Mouse (Mus musculus): ENCODE measurements around the gene Slc6a6. TPM values are rescaled to one million over a fixed set of nuclear protein-coding genes. Genes with fewer than 3 reads are reported as not detected.

The Slc6a6 gene
- 69.4 and 82.8 TPM in 2 replicates for polyA plus RNA-seq (2016; fragmentation: Nextera tagmentation; extraction: Ambion mirVana)

DNA sequence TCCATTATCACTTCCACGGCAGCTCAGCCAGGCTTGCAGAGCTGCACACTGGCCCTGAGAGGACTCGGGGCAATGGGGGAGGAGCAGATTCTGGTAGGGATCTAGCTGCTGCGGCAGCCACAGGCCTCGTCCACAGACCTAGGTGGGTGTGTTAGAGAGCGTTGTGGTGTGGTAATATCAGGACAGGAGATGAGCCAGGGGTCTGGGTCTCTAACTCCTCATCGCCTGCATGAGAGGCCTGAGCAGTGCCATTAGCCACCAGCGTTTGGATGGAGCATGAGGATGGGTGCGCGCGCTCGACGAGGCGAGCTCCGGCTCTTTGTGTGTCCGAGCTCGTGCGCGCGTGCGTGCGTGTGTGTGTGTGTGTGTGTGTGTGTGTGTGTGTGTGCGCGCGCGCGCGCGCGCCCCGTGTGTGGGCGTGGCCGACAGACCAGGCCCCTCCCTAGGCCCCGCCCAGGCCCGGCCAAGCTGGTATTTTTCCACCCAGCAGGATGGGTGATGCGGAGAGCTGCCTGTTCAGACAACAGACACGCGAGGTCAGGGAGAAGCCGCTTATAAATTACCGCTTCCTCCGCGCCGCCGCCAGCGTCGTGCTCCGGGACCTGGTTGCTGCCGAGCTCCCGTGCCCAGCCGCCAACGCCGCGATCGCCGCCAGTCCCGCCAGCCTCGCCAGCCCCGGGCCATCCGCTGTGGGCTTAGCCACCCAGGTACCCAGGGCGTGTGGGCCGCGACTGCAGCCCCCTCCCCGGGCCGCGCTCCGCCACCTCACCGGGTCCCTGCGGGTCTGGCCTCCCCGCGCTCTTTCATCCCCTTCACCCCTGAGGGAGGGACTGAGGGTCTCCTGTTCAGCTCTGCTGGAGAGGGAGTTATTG is at the start of gene Slc6a6:
Gene Slc6a6, plus strand, starts transcription at position 452 of the 872 bp plus-strand sequence.
- peak within 1 kb of the TSS; percentile 97 for H3K9ac ChIP-seq (replicated peaks)
- H3K27ac ChIP-seq (replicated peaks) = peak within 1 kb of the TSS; percentile 93
- H3K4me1 ChIP-seq = peaks cover 41% of the 10 kb centered on the region
- ATAC-seq (ENCODE audit: low FRiP score, low read depth) = peak; percentile 88
- WGBS = under 1% methylated on average over 35 of the region's 69 CpGs
- H3K9me3 ChIP-seq = no peaks in the 10 kb centered on the region
- H3K4me2 ChIP-seq (replicated peaks) = peak within 1 kb of the TSS; percentile 91
- H3K36me3 ChIP-seq = no peaks in the 10 kb centered on the region
- peak within 1 kb of the TSS; percentile 91 for H3K4me3 ChIP-seq
- H3K27me3 ChIP-seq = no peaks in the 10 kb centered on the region

GRCm38 (mm10) chr6:91634417-91634816 is 49.4 kb upstream of the Slc6a6 start:
- ATAC-seq (ENCODE audit: low FRiP score, low read depth) = no peak
- Histone ChIP-seq H3K4me3 (no peak overlapping the region), H3K27ac (replicated peaks) (no peak overlapping the region), H3K27me3 (no peaks in the 10 kb centered on the region), H3K36me3 (no peaks in the 10 kb centered on the region), H3K4me1 (no peaks in the 10 kb centered on the region), H3K9ac (replicated peaks) (no peak overlapping the region), H3K4me2 (replicated peaks) (no peak overlapping the region), H3K9me3 (no peaks in the 10 kb centered on the region)
- WGBS = 66% methylated on average over 2 of the region's 2 CpGs

GRCm38 (mm10) chr6:91634876-91635275 is 49.0 kb upstream of the Slc6a6 start:
- Histone ChIP-seq H3K9me3 (no peaks in the 10 kb centered on the region), H3K4me2 (replicated peaks) (no peak overlapping the region), H3K27me3 (no peaks in the 10 kb centered on the region), H3K36me3 (no peaks in the 10 kb centered on the region), H3K27ac (replicated peaks) (no peak overlapping the region), H3K9ac (replicated peaks) (no peak overlapping the region), H3K4me1 (no peaks in the 10 kb centered on the region), H3K4me3 (no peak overlapping the region)
- 84% methylated on average over 2 of the region's 2 CpGs for WGBS
- no peak for ATAC-seq (ENCODE audit: low FRiP score, low read depth)

DNA sequence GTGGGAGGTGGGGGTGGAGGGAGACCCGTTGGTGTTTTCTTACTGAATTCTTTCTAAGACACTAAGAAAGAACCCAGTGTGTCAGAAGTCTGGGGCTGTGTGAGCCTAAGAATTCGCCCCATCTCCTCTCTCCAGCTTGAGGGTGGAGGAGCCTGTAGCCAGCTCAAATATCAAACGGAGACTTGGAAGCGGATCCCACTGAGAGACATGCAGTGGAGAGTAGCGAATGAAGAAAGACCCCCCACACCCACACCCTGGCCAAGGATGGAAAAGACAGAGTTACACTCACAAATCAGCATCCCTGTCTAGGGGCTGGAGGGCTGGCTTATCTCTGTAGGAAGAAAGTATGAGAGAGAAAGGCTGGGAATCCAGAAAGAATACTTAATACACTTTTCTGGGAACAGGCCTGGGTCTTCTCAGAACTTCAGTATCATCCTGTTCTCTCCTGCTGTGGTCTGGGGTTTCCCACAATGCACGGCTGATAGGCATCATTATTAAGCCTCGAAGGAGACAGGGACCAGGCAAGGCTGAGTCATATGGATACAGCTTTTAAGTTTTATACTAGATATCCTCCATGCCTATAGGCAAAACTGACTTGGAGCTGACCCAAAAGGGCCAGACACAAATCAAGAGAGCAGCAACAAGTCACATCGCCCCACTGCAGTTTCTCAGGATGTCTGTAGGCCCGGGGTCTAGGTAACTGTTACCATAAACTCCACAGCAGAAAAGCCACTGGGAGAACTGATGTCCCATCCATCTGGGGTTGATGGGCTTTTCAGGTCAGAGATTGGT is 45.5 kb upstream of the Slc6a6 start:
- 32% methylated on average over 9 of the region's 9 CpGs for WGBS
- Histone ChIP-seq H3K4me2 (replicated peaks) (no peak overlapping the region), H3K4me3 (no peak overlapping the region), H3K36me3 (no peaks in the 10 kb centered on the region), H3K9ac (replicated peaks) (no peak overlapping the region), H3K27me3 (no peaks in the 10 kb centered on the region), H3K9me3 (no peaks in the 10 kb centered on the region), H3K4me1 (no peaks in the 10 kb centered on the region), H3K27ac (replicated peaks) (no peak overlapping the region)
- no peak for ATAC-seq (ENCODE audit: low FRiP score, low read depth)

DNA sequence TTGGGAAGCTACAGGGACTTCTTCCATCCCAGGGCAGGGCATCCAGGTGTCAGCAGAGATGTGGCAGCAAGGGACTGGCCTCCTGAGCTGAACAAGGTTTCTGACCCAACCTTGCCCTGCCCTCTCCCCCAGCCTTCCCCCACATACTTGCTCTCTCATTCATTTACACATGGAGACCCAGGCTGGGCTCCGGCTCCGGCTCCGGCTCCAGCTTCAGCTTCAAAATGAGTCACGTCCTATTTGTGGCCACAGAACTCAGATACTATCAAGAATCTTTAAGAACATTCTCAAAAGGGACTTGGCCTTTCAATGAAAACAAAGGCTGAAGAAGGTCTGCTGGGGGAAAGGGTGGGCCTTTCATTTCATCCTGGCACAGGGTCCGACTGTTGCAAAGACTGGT is 40.8 kb upstream of the Slc6a6 start:
- WGBS = 83% methylated on average over 5 of the region's 5 CpGs
- no peak overlapping the region for H3K4me2 ChIP-seq (replicated peaks)
- H3K4me3 ChIP-seq = no peak overlapping the region
- no peak overlapping the region for H3K27ac ChIP-seq (replicated peaks)
- H3K9me3 ChIP-seq = no peaks in the 10 kb centered on the region
- ATAC-seq (ENCODE audit: low FRiP score, low read depth) = no peak
- no peaks in the 10 kb centered on the region for H3K36me3 ChIP-seq
- H3K9ac ChIP-seq (replicated peaks) = no peak overlapping the region
- H3K27me3 ChIP-seq = no peaks in the 10 kb centered on the region
- 0 out of 2 replicates have a peak, but pooled peaks cover 7% of the 10 kb centered on the region for H3K4me1 ChIP-seq

- H3K27ac ChIP-seq (replicated peaks) = no peak overlapping the region
- no peak overlapping the region for H3K4me3 ChIP-seq
- H3K9ac ChIP-seq (replicated peaks) = no peak overlapping the region
- H3K36me3 ChIP-seq = no peaks in the 10 kb centered on the region
- ATAC-seq (ENCODE audit: low FRiP score, low read depth) = no peak
- no peaks in the 10 kb centered on the region for H3K27me3 ChIP-seq
- no peaks in the 10 kb centered on the region for H3K9me3 ChIP-seq
- 0 out of 2 replicates have a peak, but pooled peaks cover 7% of the 10 kb centered on the region for H3K4me1 ChIP-seq
- H3K4me2 ChIP-seq (replicated peaks) = no peak overlapping the region
- WGBS = 93% methylated on average over 2 of the region's 2 CpGs
Observed at GRCm38 (mm10) chr6:91643416-91643921, 40.4 kb upstream of the Slc6a6 start.

DNA sequence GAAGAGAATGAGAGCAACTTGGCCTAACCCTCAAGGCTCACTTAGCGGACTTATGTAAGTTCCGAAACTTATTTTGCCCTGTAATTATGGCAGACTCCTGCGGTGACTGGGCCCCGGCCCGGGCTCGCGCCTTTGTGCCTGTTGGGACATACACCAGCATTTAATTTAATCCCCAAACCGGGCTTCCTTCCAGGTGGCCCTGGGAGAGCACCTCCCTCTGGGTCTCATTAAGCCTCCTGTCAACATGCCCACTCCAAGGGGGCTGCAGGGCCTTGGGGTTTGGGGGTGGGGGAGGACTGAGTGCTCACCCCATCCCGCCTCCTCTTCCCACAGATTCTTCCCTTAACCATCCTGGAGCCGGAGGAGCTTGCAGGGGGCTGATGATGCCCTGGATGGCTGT is 37.8 kb upstream of the Slc6a6 start:
- no peak for ATAC-seq (ENCODE audit: low FRiP score, low read depth)
- Histone ChIP-seq H3K9me3 (no peaks in the 10 kb centered on the region), H3K4me2 (replicated peaks) (no peak overlapping the region), H3K4me1 (0 out of 2 replicates have a peak, but pooled peaks cover 7% of the 10 kb centered on the region), H3K27ac (replicated peaks) (no peak overlapping the region), H3K9ac (replicated peaks) (no peak overlapping the region), H3K36me3 (no peaks in the 10 kb centered on the region), H3K27me3 (no peaks in the 10 kb centered on the region), H3K4me3 (no peak overlapping the region)
- WGBS = 66% methylated on average over 10 of the region's 10 CpGs

- Histone ChIP-seq H3K27ac (replicated peaks) (no peak overlapping the region), H3K4me3 (no peak overlapping the region), H3K4me1 (0 out of 2 replicates have a peak, but pooled peaks cover 7% of the 10 kb centered on the region), H3K27me3 (no peaks in the 10 kb centered on the region), H3K9ac (replicated peaks) (no peak overlapping the region), H3K4me2 (replicated peaks) (no peak overlapping the region), H3K36me3 (no peaks in the 10 kb centered on the region), H3K9me3 (no peaks in the 10 kb centered on the region)
- WGBS = 71% methylated on average over 4 of the region's 4 CpGs
- ATAC-seq (ENCODE audit: low FRiP score, low read depth) = no peak
Observed at GRCm38 (mm10) chr6:91646822-91647221, 37.0 kb upstream of the Slc6a6 start.

GRCm38 (mm10) chr6:91647385-91647791 is 36.5 kb upstream of the Slc6a6 start:
- H3K27ac ChIP-seq (replicated peaks) = no peak overlapping the region
- H3K4me3 ChIP-seq = no peak overlapping the region
- H3K36me3 ChIP-seq = no peaks in the 10 kb centered on the region
- 0 out of 2 replicates have a peak, but pooled peaks cover 7% of the 10 kb centered on the region for H3K4me1 ChIP-seq
- H3K27me3 ChIP-seq = no peaks in the 10 kb centered on the region
- H3K4me2 ChIP-seq (replicated peaks) = no peak overlapping the region
- H3K9ac ChIP-seq (replicated peaks) = no peak overlapping the region
- 67% methylated on average over 9 of the region's 9 CpGs for WGBS
- ATAC-seq (ENCODE audit: low FRiP score, low read depth) = no peak
- no peaks in the 10 kb centered on the region for H3K9me3 ChIP-seq

DNA sequence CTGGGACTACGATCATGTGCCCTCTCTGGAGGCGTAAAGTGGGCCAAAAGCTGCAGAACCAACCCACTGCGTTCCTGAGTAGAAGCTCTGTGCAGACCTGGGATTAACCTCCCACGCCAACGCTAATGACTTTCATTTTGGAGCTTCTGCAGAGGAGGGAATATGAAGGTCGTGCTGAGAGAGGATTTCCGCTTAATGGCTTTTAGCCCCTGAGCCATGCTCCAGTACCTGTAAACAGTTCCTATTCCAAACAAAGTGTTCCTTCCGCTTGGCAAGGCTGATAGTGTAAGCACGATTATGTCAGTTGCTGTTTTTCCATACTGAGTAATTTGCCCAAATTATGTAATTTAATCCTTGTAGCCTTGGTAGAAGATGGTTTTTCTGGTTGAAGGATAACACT is 33.6 kb upstream of the Slc6a6 start:
- H3K4me3 ChIP-seq = no peak overlapping the region
- no peaks in the 10 kb centered on the region for H3K27me3 ChIP-seq
- no peaks in the 10 kb centered on the region for H3K36me3 ChIP-seq
- no peak overlapping the region for H3K9ac ChIP-seq (replicated peaks)
- ATAC-seq (ENCODE audit: low FRiP score, low read depth) = no peak
- H3K9me3 ChIP-seq = no peaks in the 10 kb centered on the region
- H3K4me2 ChIP-seq (replicated peaks) = no peak overlapping the region
- no peak overlapping the region for H3K27ac ChIP-seq (replicated peaks)
- H3K4me1 ChIP-seq = 0 out of 2 replicates have a peak, but pooled peaks cover 7% of the 10 kb centered on the region
- 83% methylated on average over 9 of the region's 9 CpGs for WGBS

GRCm38 (mm10) chr6:91652296-91652695 is 31.6 kb upstream of the Slc6a6 start:
- Histone ChIP-seq H3K27ac (replicated peaks) (no peak overlapping the region), H3K4me1 (no peaks in the 10 kb centered on the region), H3K27me3 (no peaks in the 10 kb centered on the region), H3K4me3 (no peak overlapping the region), H3K4me2 (replicated peaks) (no peak overlapping the region), H3K9ac (replicated peaks) (no peak overlapping the region), H3K36me3 (no peaks in the 10 kb centered on the region), H3K9me3 (no peaks in the 10 kb centered on the region)
- 86% methylated on average over 3 of the region's 3 CpGs for WGBS
- ATAC-seq (ENCODE audit: low FRiP score, low read depth) = no peak

- Histone ChIP-seq H3K4me1 (no peaks in the 10 kb centered on the region), H3K9me3 (no peaks in the 10 kb centered on the region), H3K4me2 (replicated peaks) (no peak overlapping the region), H3K27ac (replicated peaks) (no peak overlapping the region), H3K27me3 (no peaks in the 10 kb centered on the region), H3K9ac (replicated peaks) (no peak overlapping the region), H3K36me3 (no peaks in the 10 kb centered on the region), H3K4me3 (no peak overlapping the region)
- no peak for ATAC-seq (ENCODE audit: low FRiP score, low read depth)
- 49% methylated on average over 3 of the region's 3 CpGs for WGBS
Observed at GRCm38 (mm10) chr6:91655244-91655643, 28.6 kb upstream of the Slc6a6 start.

All from midbrain, embryonic 12.5 days (tissue).